ENCODE assay signal across 10 mouse cellular contexts in genomic region chr2:181676424-181676823, GRCm38 (mm10). TPM values are rescaled to one million over a fixed set of nuclear protein-coding genes. Genes with fewer than 3 reads are reported as not detected.
A peak's percentile ranks its signal among the peaks of the same experiment; 100 is the strongest.
DNase-seq lines count a peak whose midpoint lies in the region; ATAC-seq and TF ChIP-seq lines count a peak whose summit lies in the region.
"Had no signal": no experiment of that assay in that cellular context is flagged by ENCODE, and none has a peak within 500 bp of the region (broad histone marks: within the 10 kb centered on the region; RNA-seq: fewer than 3 reads in every experiment).

No protein-coding gene starts in this region.

- H3K4me2 ChIP-seq in heart, postnatal 0 days (ENCODE audit: low read depth, low read length), result no peak overlapping the region
- no peak overlapping the region for H3K4me2 ChIP-seq in midbrain, embryonic 15.5 days

- H3K4me1 ChIP-seq in liver, adult 2 months (ENCODE audit: control insufficient read depth, insufficient read depth, low read length), result peaks cover 8% of the 10 kb centered on the region; the same call in 1 of the 2 replicates
- peaks cover 3% of the 10 kb centered on the region; the same call in 1 of the 2 replicates for H3K4me1 ChIP-seq in cortical plate, adult 2 months (ENCODE audit: control insufficient read depth, insufficient read depth, low read length)
- peaks cover 5% of the 10 kb centered on the region; the same call in 1 of the 2 replicates for H3K4me1 ChIP-seq in heart, postnatal 0 days (ENCODE audit: control insufficient read depth, insufficient read depth)
- peaks cover 21% of the 10 kb centered on the region for H3K4me1 ChIP-seq in midbrain, embryonic 15.5 days

- no peak overlapping the region for H3K4me3 ChIP-seq in liver, adult 2 months (ENCODE audit: insufficient read depth, low read depth, low read length)
- no peak overlapping the region for H3K4me3 ChIP-seq in cortical plate, adult 2 months (ENCODE audit: insufficient read depth, low read length)
- H3K4me3 ChIP-seq in heart, postnatal 0 days (ENCODE audit: low read depth, low read length), result no peak overlapping the region
- no peak overlapping the region for H3K4me3 ChIP-seq in midbrain, embryonic 15.5 days

- H3K36me3 ChIP-seq in liver, adult 2 months (ENCODE audit: control insufficient read depth, insufficient read depth, low read length), result no peaks in the 10 kb centered on the region
- no peaks in the 10 kb centered on the region for H3K36me3 ChIP-seq in heart, postnatal 0 days (replicated peaks; ENCODE audit: control insufficient read depth, insufficient read depth, low read length)
- no peaks in the 10 kb centered on the region for H3K36me3 ChIP-seq in midbrain, embryonic 15.5 days (replicated peaks)
- H3K36me3 ChIP-seq: stomach, embryonic 15.5 days had no signal

- no peaks in the 10 kb centered on the region for H3K9me3 ChIP-seq in heart, postnatal 0 days (replicated peaks; ENCODE audit: control insufficient read depth, low read length)
- no peaks in the 10 kb centered on the region for H3K9me3 ChIP-seq in midbrain, embryonic 15.5 days
- H3K9me3 ChIP-seq: stomach, embryonic 15.5 days had no signal

- TF ChIP-seq EP300 in heart, postnatal 0 days (IDR thresholded peaks at IDR 0.05; ENCODE audit: low read depth), result no peak

- no peak for TF ChIP-seq CTCF in liver, adult 2 months (IDR thresholded peaks at IDR 0.05; ENCODE audit: low read depth, low read length)
- no peak for TF ChIP-seq CTCF in cortical plate, adult 2 months (IDR thresholded peaks at IDR 0.05; ENCODE audit: extremely low read depth, insufficient read depth, low read length)
- TF ChIP-seq CTCF in heart, postnatal 0 days (IDR thresholded peaks at IDR 0.05; ENCODE audit: low read depth), result peak; percentile 23

- peaks cover 2% of the 10 kb centered on the region for H3K27me3 ChIP-seq in liver, adult 2 months (ENCODE audit: control insufficient read depth, insufficient read depth, low read length)
- H3K27me3 ChIP-seq in heart, postnatal 0 days (ENCODE audit: control insufficient read depth, insufficient read depth, low read length), result peaks cover 29% of the 10 kb centered on the region
- peaks cover 28% of the 10 kb centered on the region for H3K27me3 ChIP-seq in midbrain, embryonic 15.5 days (replicated peaks)

- no peak for ATAC-seq in heart, postnatal 0 days (ENCODE audit: insufficient read depth, low read depth)
- no peak for ATAC-seq in midbrain, embryonic 15.5 days (replicated peaks)

- TF ChIP-seq POLR2A in liver, adult 2 months (IDR thresholded peaks at IDR 0.05; ENCODE audit: extremely low read depth, insufficient read depth, low read length), result no peak
- TF ChIP-seq POLR2A in cortical plate, adult 2 months (IDR thresholded peaks at IDR 0.05; ENCODE audit: extremely low read depth, insufficient read depth, low read length), result no peak

- H3K27ac ChIP-seq in liver, adult 2 months (replicated peaks; ENCODE audit: insufficient read depth, low read depth, low read length), result 0 out of 2 replicates have a peak overlapping the region, but pooled peaks have one; percentile 23
- H3K27ac ChIP-seq in cortical plate, adult 2 months (ENCODE audit: insufficient read depth, low read length), result peak overlapping the region; percentile 22; the same call in 1 of the 2 replicates
- peak overlapping the region; percentile 73 for H3K27ac ChIP-seq in heart, postnatal 0 days (ENCODE audit: low read depth)
- peak overlapping the region; percentile 39 for H3K27ac ChIP-seq in midbrain, embryonic 15.5 days
- H3K27ac ChIP-seq: stomach, embryonic 15.5 days had no signal

- no peak overlapping the region for H3K9ac ChIP-seq in liver, adult 2 months (ENCODE audit: low read depth, low read length)
- H3K9ac ChIP-seq in heart, postnatal 0 days (replicated peaks; ENCODE audit: low read depth, low read length), result no peak overlapping the region
- no peak overlapping the region for H3K9ac ChIP-seq in midbrain, embryonic 15.5 days
- H3K9ac ChIP-seq: stomach, embryonic 15.5 days had no signal

- 73% methylated on average over 2 of the region's 2 CpGs for WGBS in liver, adult 2 months
- WGBS in heart, postnatal 0 days, result 64% methylated on average over 2 of the region's 2 CpGs
- 30% methylated on average over 2 of the region's 2 CpGs for WGBS in midbrain, embryonic 15.5 days

- DNase-seq in liver, adult 2 months (ENCODE audit: extremely low read depth, low read depth, low spot score), result no peak
- no peak for DNase-seq in liver
- no peak for DNase-seq in heart, postnatal 0 days (ENCODE audit: low spot score)
- no peak for DNase-seq in cerebellum, adult 8-10 months
- DNase-seq in layer of hippocampus, adult 9-11 months, result no peak

- H3K79me2 ChIP-seq in liver, adult 2 months (ENCODE audit: control insufficient read depth, insufficient read depth, low read length), result no peaks in the 10 kb centered on the region

RNA-seq across cellular contexts. Expression of gene Tcea2, which starts 3.7 kb away (rescaled TPM):
- 1.1 and 1.4 TPM in 2 replicates for total RNA-seq in liver, adult 2 months (2014; rRNA removed)
- 1.8 and 2.8 TPM in 2 replicates for polyA plus RNA-seq in liver, adult 2 months (2012; rRNA removed)
- polyA plus RNA-seq in cortical plate, adult 2 months (2012; rRNA removed), result 195 and 212 TPM in 2 replicates
- total RNA-seq in heart, postnatal 0 days (2014; rRNA removed; ENCODE audit: low replicate concordance), result 19.6 and 21.9 TPM in 2 replicates
- 15.2 and 16.2 TPM in 2 replicates for polyA plus RNA-seq in heart, postnatal 0 days (2015; fragmentation: Nextera tagmentation; extraction: Ambion mirVana)
- 52.2 and 54.5 TPM in 2 replicates for polyA plus RNA-seq in midbrain, embryonic 15.5 days (2015; fragmentation: Nextera tagmentation; extraction: Ambion mirVana)

RNA-seq across cellular contexts. Expression of gene Sox18, which starts 5.0 kb away (rescaled TPM):
- total RNA-seq in liver, adult 2 months (2014; rRNA removed), result 1.4 and 2.9 TPM in 2 replicates
- polyA plus RNA-seq in liver, adult 2 months (2012; rRNA removed), result 8.0 and 9.8 TPM in 2 replicates
- polyA plus RNA-seq in cortical plate, adult 2 months (2012; rRNA removed), result 16.8 and 21.8 TPM in 2 replicates
- 31.8 and 69.4 TPM in 2 replicates for total RNA-seq in heart, postnatal 0 days (2014; rRNA removed; ENCODE audit: low replicate concordance)
- 53.1 and 54.5 TPM in 2 replicates for polyA plus RNA-seq in heart, postnatal 0 days (2015; fragmentation: Nextera tagmentation; extraction: Ambion mirVana)
- polyA plus RNA-seq in midbrain, embryonic 15.5 days (2015; fragmentation: Nextera tagmentation; extraction: Ambion mirVana), result 18.3 and 19.7 TPM in 2 replicates

RNA-seq across cellular contexts. Expression of gene Rgs19, which starts 17.4 kb away (rescaled TPM):
- total RNA-seq in liver, adult 2 months (2014; rRNA removed), result 1.5 and 3.2 TPM in 2 replicates
- 4.5 and 7.8 TPM in 2 replicates for polyA plus RNA-seq in liver, adult 2 months (2012; rRNA removed)
- 55.4 and 57.0 TPM in 2 replicates for polyA plus RNA-seq in cortical plate, adult 2 months (2012; rRNA removed)
- 12.4 and 72.1 TPM in 2 replicates for total RNA-seq in heart, postnatal 0 days (2014; rRNA removed; ENCODE audit: low replicate concordance)
- 13.2 and 16.4 TPM in 2 replicates for polyA plus RNA-seq in heart, postnatal 0 days (2015; fragmentation: Nextera tagmentation; extraction: Ambion mirVana)
- 65.4 and 67.3 TPM in 2 replicates for polyA plus RNA-seq in midbrain, embryonic 15.5 days (2015; fragmentation: Nextera tagmentation; extraction: Ambion mirVana)

RNA-seq across cellular contexts. Expression of gene Gm29797, which starts 19.6 kb away (rescaled TPM):
- total RNA-seq in liver, adult 2 months (2014; rRNA removed), result not detected in 2 replicates
- polyA plus RNA-seq in liver, adult 2 months (2012; rRNA removed), result not detected in 2 replicates
- 0.21 TPM in 1 of 2 replicates, not detected in the other for polyA plus RNA-seq in cortical plate, adult 2 months (2012; rRNA removed)
- not detected in 2 replicates for total RNA-seq in heart, postnatal 0 days (2014; rRNA removed; ENCODE audit: low replicate concordance)
- not detected in 2 replicates for polyA plus RNA-seq in heart, postnatal 0 days (2015; fragmentation: Nextera tagmentation; extraction: Ambion mirVana)
- polyA plus RNA-seq in midbrain, embryonic 15.5 days (2015; fragmentation: Nextera tagmentation; extraction: Ambion mirVana), result not detected in 2 replicates
- total RNA-seq: layer of hippocampus, postnatal 10 days had no signal
- polyA plus RNA-seq: neural tube, embryonic 11.5 days had no signal

RNA-seq across cellular contexts. Expression of gene Lkaaear1, which starts 21.8 kb away (rescaled TPM):
- total RNA-seq in liver, adult 2 months (2014; rRNA removed), result not detected in 2 replicates
- not detected in 2 replicates for polyA plus RNA-seq in liver, adult 2 months (2012; rRNA removed)
- polyA plus RNA-seq in cortical plate, adult 2 months (2012; rRNA removed), result not detected in 2 replicates
- not detected in 2 replicates for total RNA-seq in heart, postnatal 0 days (2014; rRNA removed; ENCODE audit: low replicate concordance)
- polyA plus RNA-seq in heart, postnatal 0 days (2015; fragmentation: Nextera tagmentation; extraction: Ambion mirVana), result not detected in 2 replicates
- polyA plus RNA-seq in midbrain, embryonic 15.5 days (2015; fragmentation: Nextera tagmentation; extraction: Ambion mirVana), result not detected in 2 replicates
- total RNA-seq: layer of hippocampus, postnatal 10 days had no signal
- polyA plus RNA-seq: neural tube, embryonic 11.5 days; stomach, embryonic 15.5 days had no signal

Comparison
In these comparisons a context has a peak if more than half of its experiments do, and no peak if none do; other contexts are left out.
1. H3K27ac ChIP-seq: peak in every context shown above with its lines; median percentile 73 in heart, postnatal 0 days; 39 in midbrain, embryonic 15.5 days; 23 in liver, adult 2 months; 22 in cortical plate, adult 2 months.